Mouse (Mus musculus): ENCODE data around the gene Sltm. TPM values are rescaled to one million over a fixed set of nuclear protein-coding genes. Genes with fewer than 3 reads are reported as not detected.

Sltm gene
- polyA plus RNA-seq, 1 experiment: 51.2 TPM

GRCm38 (mm10) chr9:70636748-70637147 lies 94.2 kb downstream of the Sltm start:
- TF ChIP-seq POLR2A (IDR thresholded peaks at IDR 0.05; ENCODE audit: extremely low read depth, insufficient read depth, low read length) (no peak), CTCF (IDR thresholded peaks at IDR 0.05; ENCODE audit: extremely low read depth, insufficient read depth, low read length) (no peak)
- H3K27ac ChIP-seq (ENCODE audit: insufficient read depth, low read length): no peak overlapping the region
- H3K4me1 ChIP-seq (ENCODE audit: control insufficient read depth, insufficient read depth, low read length): no peaks in the 10 kb centered on the region
- no peak overlapping the region for H3K4me3 ChIP-seq (ENCODE audit: insufficient read depth, low read length)

Other genes starting within 250 kb of the Sltm start
- gene Ccnb2, start 121.2 kb upstream of the Sltm start, polyA plus RNA-seq (2012; rRNA removed): 1.8 and 2.4 TPM in 2 replicates
- 32.5 and 33.1 TPM in 2 replicates for gene Rnf111, start 39.0 kb upstream of the Sltm start, polyA plus RNA-seq (2012; rRNA removed)
- 0.94 and 1.4 TPM in 2 replicates for gene Gm10642, start 113.5 kb downstream of the Sltm start, polyA plus RNA-seq (2012; rRNA removed)
- 26.2 and 27.0 TPM in 2 replicates for gene Mindy2, start 114.4 kb downstream of the Sltm start, polyA plus RNA-seq (2012; rRNA removed)
- gene Adam10, start 136.2 kb downstream of the Sltm start, polyA plus RNA-seq (2012; rRNA removed): 37.5 and 38.0 TPM in 2 replicates

All from cortical plate, adult 2 months (tissue).